Mouse (Mus musculus) stomach, embryonic 16.5 days (tissue): ENCODE measurements around the gene Lrch3. TPM values are rescaled to one million over a fixed set of nuclear protein-coding genes. Genes with fewer than 3 reads are reported as not detected.
"Not testable (repeated sequence)": the region's sequence is repeated elsewhere in the genome, so short reads cannot be mapped to it uniquely, and the experiment has no call there.

Experiments
- ATAC-seq: fragments of 200-750 bp; cut with Nextera tagmentation; 2 replicates; pipeline ENCODE4 v1.8.0; 2017; ENCODE audit warnings: moderate number of reproducible peaks, moderate TSS enrichment; ENCODE audit not compliant: insufficient read depth, low FRiP score
- H3K27ac ChIP-seq: fragments of 300-500 bp; sonication (generic); 2 replicates; pipeline ENCODE4 v1.5.1; 2014; ENCODE audit warnings: low read length
- H3K27me3 ChIP-seq: fragments of 300-500 bp; sonication (generic); 2 replicates; pipeline ENCODE4 v1.6.1; 2014; ENCODE audit warnings: low read length, control low read depth, mixed read lengths; ENCODE audit not compliant: control insufficient read depth, insufficient read depth
- H3K36me3 ChIP-seq: fragments of 300-500 bp; sonication (generic); 2 replicates; pipeline ENCODE4 v1.6.1; 2014; ENCODE audit warnings: low read length; ENCODE audit not compliant: control insufficient read depth, insufficient read depth
- H3K4me1 ChIP-seq: fragments of 300-500 bp; sonication (generic); 2 replicates; pipeline ENCODE4 v1.6.1; 2014; ENCODE audit warnings: low read length, control low read depth, mixed read lengths; ENCODE audit not compliant: control insufficient read depth, insufficient read depth
- H3K4me2 ChIP-seq: fragments of 300-500 bp; sonication (generic); 2 replicates; pipeline ENCODE4 v1.6.1; 2014; ENCODE audit warnings: low read depth, low read length, mixed read lengths
- H3K4me3 ChIP-seq: fragments of 300-500 bp; sonication (generic); replicated peaks from 2 replicates; pipeline ENCODE4 v1.5.1; 2014; ENCODE audit warnings: mild to moderate bottlenecking, low read length
- H3K9ac ChIP-seq: fragments of 300-500 bp; sonication (generic); 2 replicates; pipeline ENCODE4 v1.6.1; 2014; ENCODE audit warnings: low read length
- H3K9me3 ChIP-seq: fragments of 300-500 bp; sonication (generic); replicated peaks from 2 replicates; pipeline ENCODE4 v1.6.1; 2016; ENCODE audit warnings: low read length, control low read depth; ENCODE audit not compliant: control insufficient read depth
- WGBS: fragments of 180-500 bp; shearing (Covaris S2); extraction: QIAGEN DNeasy Blood & Tissue Kit; methylation state at CpG from one replicate; pipeline ENCODE4 v1.1.7; 2014; 5-methylcytosine and 5-hydroxymethylcytosine counted together
- polyA plus RNA-seq: library from polyadenylated mRNA; unstranded; fragments of >200 nt; fragmentation: Nextera tagmentation; extraction: Ambion mirVana; gene quantifications from 2 replicates; pipeline ENCODE4 v1.2.1, GENCODE M21; 2015

The Lrch3 gene
- polyA plus RNA-seq, 1 experiment from 2014 or later = 15.5 TPM

GRCm38 (mm10) chr16:32935088-32935487 is 21.2 kb downstream of the Lrch3 start:
- Histone ChIP-seq H3K36me3 (no peaks in the 10 kb centered on the region), H3K9me3 (no peaks in the 10 kb centered on the region), H3K27me3 (no peaks in the 10 kb centered on the region), H3K4me2 (no peak overlapping the region), H3K4me1 (0 out of 2 replicates have a peak, but pooled peaks cover 6% of the 10 kb centered on the region), H3K9ac (no peak overlapping the region), H3K27ac (no peak overlapping the region), H3K4me3 (no peak overlapping the region)
- ATAC-seq = no peak
- WGBS = 64% methylated on average over 1 of the region's 1 CpGs

- no peak for ATAC-seq
- H3K4me1 ChIP-seq = 0 out of 2 replicates have a peak, but pooled peaks cover 6% of the 10 kb centered on the region
- H3K27me3 ChIP-seq = no peaks in the 10 kb centered on the region
- no peaks in the 10 kb centered on the region for H3K36me3 ChIP-seq
- no peak overlapping the region for H3K4me2 ChIP-seq
- H3K4me3 ChIP-seq = no peak overlapping the region
- H3K9me3 ChIP-seq = no peaks in the 10 kb centered on the region
- WGBS = 81% methylated on average over 2 of the region's 2 CpGs
- H3K27ac ChIP-seq = no peak overlapping the region
- H3K9ac ChIP-seq = no peak overlapping the region
These were observed 23.5 kb downstream of the Lrch3 start for GRCm38 (mm10) chr16:32937358-32937757.

GRCm38 (mm10) chr16:32939301-32939700 is 25.4 kb downstream of the Lrch3 start:
- H3K4me2 ChIP-seq, H3K36me3 ChIP-seq, H3K9ac ChIP-seq, H3K27me3 ChIP-seq, H3K9me3 ChIP-seq, ATAC-seq, H3K27ac ChIP-seq, H3K4me1 ChIP-seq, H3K4me3 ChIP-seq: not testable (repeated sequence)
- WGBS = 51% methylated on average over 3 of the region's 3 CpGs

GRCm38 (mm10) chr16:32939716-32940115 is 25.8 kb downstream of the Lrch3 start:
- WGBS = 85% methylated on average over 4 of the region's 4 CpGs
- H3K4me1 ChIP-seq, H3K36me3 ChIP-seq, H3K27me3 ChIP-seq, H3K27ac ChIP-seq, H3K4me3 ChIP-seq, H3K9ac ChIP-seq, H3K4me2 ChIP-seq, H3K9me3 ChIP-seq, ATAC-seq: not testable (repeated sequence)

GRCm38 (mm10) chr16:32941226-32941625 is 27.3 kb downstream of the Lrch3 start:
- not testable (repeated sequence) for H3K36me3 ChIP-seq, H3K27ac ChIP-seq, H3K9ac ChIP-seq, H3K4me1 ChIP-seq, H3K9me3 ChIP-seq, H3K4me3 ChIP-seq, H3K27me3 ChIP-seq, ATAC-seq, H3K4me2 ChIP-seq
- WGBS = 95% methylated on average over 2 of the region's 2 CpGs

- H3K4me3 ChIP-seq = no peak overlapping the region
- H3K4me2 ChIP-seq = no peak overlapping the region
- H3K9me3 ChIP-seq = no peaks in the 10 kb centered on the region
- H3K36me3 ChIP-seq = no peaks in the 10 kb centered on the region
- ATAC-seq = 0 out of 2 replicates have a peak, but pooled peaks have one; percentile 47
- no peak overlapping the region for H3K9ac ChIP-seq
- WGBS = 57% methylated on average over 5 of the region's 5 CpGs
- no peaks in the 10 kb centered on the region for H3K4me1 ChIP-seq
- no peak overlapping the region for H3K27ac ChIP-seq
- H3K27me3 ChIP-seq = no peaks in the 10 kb centered on the region
These were observed 28.8 kb downstream of the Lrch3 start for GRCm38 (mm10) chr16:32942694-32943093.

GRCm38 (mm10) chr16:32945379-32945778 is 31.5 kb downstream of the Lrch3 start:
- WGBS = 69% methylated on average over 5 of the region's 5 CpGs
- H3K36me3 ChIP-seq = no peaks in the 10 kb centered on the region
- H3K9ac ChIP-seq = no peak overlapping the region
- no peaks in the 10 kb centered on the region for H3K27me3 ChIP-seq
- no peak for ATAC-seq
- H3K9me3 ChIP-seq = no peaks in the 10 kb centered on the region
- no peak overlapping the region for H3K4me3 ChIP-seq
- no peak overlapping the region for H3K27ac ChIP-seq
- H3K4me1 ChIP-seq = no peaks in the 10 kb centered on the region
- H3K4me2 ChIP-seq = no peak overlapping the region

- ATAC-seq = no peak
- H3K9ac ChIP-seq = no peak overlapping the region
- H3K27ac ChIP-seq = no peak overlapping the region
- H3K4me2 ChIP-seq = no peak overlapping the region
- no peaks in the 10 kb centered on the region for H3K36me3 ChIP-seq
- WGBS = 79% methylated on average over 8 of the region's 8 CpGs
- no peaks in the 10 kb centered on the region for H3K4me1 ChIP-seq
- no peak overlapping the region for H3K4me3 ChIP-seq
- no peaks in the 10 kb centered on the region for H3K9me3 ChIP-seq
- H3K27me3 ChIP-seq = no peaks in the 10 kb centered on the region
These were observed 34.1 kb downstream of the Lrch3 start for GRCm38 (mm10) chr16:32948016-32948415.

GRCm38 (mm10) chr16:32948656-32949055 is 34.8 kb downstream of the Lrch3 start:
- H3K36me3 ChIP-seq = no peaks in the 10 kb centered on the region
- H3K9me3 ChIP-seq = no peaks in the 10 kb centered on the region
- no peak overlapping the region for H3K9ac ChIP-seq
- no peaks in the 10 kb centered on the region for H3K27me3 ChIP-seq
- WGBS = 89% methylated on average over 5 of the region's 5 CpGs
- no peak overlapping the region for H3K27ac ChIP-seq
- H3K4me3 ChIP-seq = no peak overlapping the region
- no peak overlapping the region for H3K4me2 ChIP-seq
- no peak for ATAC-seq
- H3K4me1 ChIP-seq = no peaks in the 10 kb centered on the region

- Histone ChIP-seq H3K27me3 (no peaks in the 10 kb centered on the region), H3K27ac (no peak overlapping the region), H3K9me3 (no peaks in the 10 kb centered on the region)
These were observed 35.4 kb downstream of the Lrch3 start for GRCm38 (mm10) chr16:32949281-32949680.

More at GRCm38 (mm10) chr16:32949281-32949680, 35.4 kb downstream of the Lrch3 start:
- no peak for ATAC-seq
- Histone ChIP-seq H3K36me3 (no peaks in the 10 kb centered on the region), H3K4me3 (no peak overlapping the region), H3K4me1 (no peaks in the 10 kb centered on the region), H3K4me2 (no peak overlapping the region), H3K9ac (no peak overlapping the region)
